Mouse (Mus musculus): Measurements from ENCODE around the gene Pycr1. TPM values are rescaled to one million over a fixed set of nuclear protein-coding genes. Genes with fewer than 3 reads are reported as not detected.
A peak's percentile ranks its signal among the peaks of the same experiment; 100 is the strongest.

Gene Pycr1
- polyA plus RNA-seq (2012; rRNA removed) = 2.1 and 2.3 TPM in 2 replicates

GRCm38 (mm10) chr11:120643601-120643987 lies at the start of gene Pycr1:
Gene Pycr1, minus strand, starts transcription at chr11:120643769.
- Histone ChIP-seq H3K27ac (ENCODE audit: insufficient read depth, low read length) (no peak within 1 kb of the TSS), H3K4me3 (replicated peaks; ENCODE audit: insufficient read depth, low read depth, low read length) (peak within 1 kb of the TSS; percentile 63), H3K27me3 (ENCODE audit: control insufficient read depth, insufficient read depth, low read length) (no peaks in the 10 kb centered on the region), H3K4me1 (ENCODE audit: control insufficient read depth, insufficient read depth, low read length) (no peaks in the 10 kb centered on the region)
- TF ChIP-seq CTCF (IDR thresholded peaks at IDR 0.05; ENCODE audit: borderline replicate concordance, insufficient read depth, low read depth, low read length) = no peak
- no peak for TF ChIP-seq POLR2A (IDR thresholded peaks at IDR 0.05; ENCODE audit: borderline replicate concordance, insufficient read depth, low read length)
- peak; percentile 95 for DNase-seq
- under 1% methylated on average over 15 of the region's 15 CpGs for WGBS

DNA sequence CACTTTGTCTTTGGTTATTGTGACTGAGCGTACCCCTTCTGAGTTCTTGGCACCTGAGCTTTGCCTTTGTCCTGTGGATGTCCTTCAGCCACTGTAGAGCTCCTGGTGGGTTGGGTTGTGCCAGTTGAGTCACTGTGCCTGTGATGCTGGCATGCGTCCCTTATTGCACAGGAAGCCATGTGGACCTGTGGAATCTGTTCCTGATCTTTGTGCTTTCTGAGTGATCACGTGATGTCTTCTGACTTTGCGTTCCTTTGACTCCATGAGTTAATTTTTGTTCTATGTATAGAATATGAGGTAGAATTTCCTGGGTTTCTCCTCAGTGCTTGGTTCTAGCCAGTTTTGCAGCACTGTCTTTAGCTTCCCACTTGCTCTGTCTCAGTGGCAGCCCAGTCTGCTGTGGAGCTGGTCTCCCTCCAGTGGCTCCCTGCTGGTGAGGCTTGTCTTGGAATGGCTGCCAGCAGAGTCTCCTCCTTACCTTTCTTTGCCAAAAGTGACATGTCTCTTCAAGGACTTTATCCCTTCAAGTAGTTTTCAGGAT lies 49.0 kb upstream of the Pycr1 start:
- 27% methylated on average over 4 of the region's 4 CpGs for WGBS
- H3K4me1 ChIP-seq (ENCODE audit: control insufficient read depth, insufficient read depth, low read length) = peaks cover 4% of the 10 kb centered on the region
- H3K4me3 ChIP-seq (replicated peaks; ENCODE audit: insufficient read depth, low read depth, low read length) = no peak overlapping the region
- no peaks in the 10 kb centered on the region for H3K27me3 ChIP-seq (ENCODE audit: control insufficient read depth, insufficient read depth, low read length)
- TF ChIP-seq CTCF (IDR thresholded peaks at IDR 0.05; ENCODE audit: borderline replicate concordance, insufficient read depth, low read depth, low read length) (no peak), POLR2A (IDR thresholded peaks at IDR 0.05; ENCODE audit: borderline replicate concordance, insufficient read depth, low read length) (no peak)
- no peak for DNase-seq
- no peak overlapping the region for H3K27ac ChIP-seq (ENCODE audit: insufficient read depth, low read length)

DNA sequence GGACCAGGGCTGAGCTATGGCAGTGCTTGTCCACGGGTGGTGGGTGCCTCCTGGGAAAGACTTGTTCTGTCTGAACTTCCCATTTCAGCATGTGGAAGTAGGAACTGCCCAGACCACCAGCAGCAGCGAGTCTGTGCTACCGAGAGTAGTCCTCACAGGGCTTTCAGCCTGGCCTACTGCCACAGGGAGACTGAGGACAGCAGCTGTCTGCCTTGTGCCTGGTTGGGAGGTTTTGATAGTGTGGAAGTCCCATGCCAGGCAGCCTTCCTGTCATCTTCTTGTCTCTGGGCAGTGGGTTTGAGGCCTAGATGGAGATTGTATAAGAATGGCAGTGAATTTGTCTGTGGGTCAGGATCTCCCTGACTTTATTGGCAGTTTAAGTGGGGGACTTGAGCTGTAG lies 45.8 kb upstream of the Pycr1 start:
- TF ChIP-seq CTCF (IDR thresholded peaks at IDR 0.05; ENCODE audit: borderline replicate concordance, insufficient read depth, low read depth, low read length) (no peak), POLR2A (IDR thresholded peaks at IDR 0.05; ENCODE audit: borderline replicate concordance, insufficient read depth, low read length) (no peak)
- Histone ChIP-seq H3K4me1 (ENCODE audit: control insufficient read depth, insufficient read depth, low read length) (peaks cover 4% of the 10 kb centered on the region), H3K4me3 (replicated peaks; ENCODE audit: insufficient read depth, low read depth, low read length) (no peak overlapping the region), H3K27ac (ENCODE audit: insufficient read depth, low read length) (no peak overlapping the region), H3K27me3 (ENCODE audit: control insufficient read depth, insufficient read depth, low read length) (no peaks in the 10 kb centered on the region)
- DNase-seq = no peak
- 48% methylated on average over 3 of the region's 3 CpGs for WGBS

DNA sequence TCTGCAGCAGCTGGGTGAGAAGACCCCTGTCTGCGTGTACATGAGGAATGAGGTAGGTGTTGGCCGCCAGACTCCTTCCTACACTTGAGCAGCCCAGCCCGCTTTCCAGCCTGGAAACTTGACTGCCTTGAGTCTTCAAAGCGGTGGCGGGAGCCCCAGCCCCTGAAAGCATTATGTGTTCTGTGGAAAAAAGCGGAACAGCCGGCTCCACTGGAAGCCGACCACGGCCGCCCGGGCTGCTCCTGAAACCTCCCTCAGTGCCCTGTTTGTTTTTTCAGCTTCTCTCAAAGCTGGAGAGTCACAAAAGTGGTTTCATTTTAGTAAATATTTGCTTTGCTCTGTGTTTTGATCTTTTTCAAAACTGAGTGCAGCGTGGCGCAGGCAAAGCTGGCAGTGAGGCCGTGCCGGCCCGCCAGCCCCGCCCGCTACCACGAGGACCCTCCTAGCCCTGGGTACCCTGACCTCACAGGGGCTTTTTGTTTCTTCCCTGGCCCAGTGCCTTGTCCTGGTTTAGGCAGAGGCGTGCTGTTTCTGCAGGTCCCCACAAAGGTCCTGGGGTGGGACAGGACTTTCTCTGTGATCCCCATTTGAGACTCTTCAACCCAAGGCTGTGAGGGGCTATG lies 43.2 kb upstream of the Pycr1 start:
- 0 out of 2 replicates have a peak overlapping the region, but pooled peaks have one; percentile 44 for H3K27ac ChIP-seq (ENCODE audit: insufficient read depth, low read length)

GRCm38 (mm10) chr11:120684660-120685059 lies 41.1 kb upstream of the Pycr1 start:
- no peaks in the 10 kb centered on the region for H3K27me3 ChIP-seq (ENCODE audit: control insufficient read depth, insufficient read depth, low read length)
- no peak overlapping the region for H3K27ac ChIP-seq (ENCODE audit: insufficient read depth, low read length)
- TF ChIP-seq CTCF (IDR thresholded peaks at IDR 0.05; ENCODE audit: borderline replicate concordance, insufficient read depth, low read depth, low read length) (no peak), POLR2A (IDR thresholded peaks at IDR 0.05; ENCODE audit: borderline replicate concordance, insufficient read depth, low read length) (no peak)
- H3K4me3 ChIP-seq (replicated peaks; ENCODE audit: insufficient read depth, low read depth, low read length) = no peak overlapping the region
- H3K4me1 ChIP-seq (ENCODE audit: control insufficient read depth, insufficient read depth, low read length) = peaks cover 6% of the 10 kb centered on the region; the same call in 1 of the 2 replicates
- DNase-seq = no peak
- 89% methylated on average over 2 of the region's 2 CpGs for WGBS

More for the DNA sequence above, 43.2 kb upstream of the Pycr1 start:
- WGBS = 75% methylated on average over 20 of the region's 20 CpGs
- TF ChIP-seq POLR2A (IDR thresholded peaks at IDR 0.05; ENCODE audit: borderline replicate concordance, insufficient read depth, low read length) (no peak), CTCF (IDR thresholded peaks at IDR 0.05; ENCODE audit: borderline replicate concordance, insufficient read depth, low read depth, low read length) (no peak)
- peaks cover 6% of the 10 kb centered on the region; the same call in 1 of the 2 replicates for H3K4me1 ChIP-seq (ENCODE audit: control insufficient read depth, insufficient read depth, low read length)
- H3K27me3 ChIP-seq (ENCODE audit: control insufficient read depth, insufficient read depth, low read length) = no peaks in the 10 kb centered on the region
- H3K4me3 ChIP-seq (replicated peaks; ENCODE audit: insufficient read depth, low read depth, low read length) = no peak overlapping the region
- no peak for DNase-seq

DNA sequence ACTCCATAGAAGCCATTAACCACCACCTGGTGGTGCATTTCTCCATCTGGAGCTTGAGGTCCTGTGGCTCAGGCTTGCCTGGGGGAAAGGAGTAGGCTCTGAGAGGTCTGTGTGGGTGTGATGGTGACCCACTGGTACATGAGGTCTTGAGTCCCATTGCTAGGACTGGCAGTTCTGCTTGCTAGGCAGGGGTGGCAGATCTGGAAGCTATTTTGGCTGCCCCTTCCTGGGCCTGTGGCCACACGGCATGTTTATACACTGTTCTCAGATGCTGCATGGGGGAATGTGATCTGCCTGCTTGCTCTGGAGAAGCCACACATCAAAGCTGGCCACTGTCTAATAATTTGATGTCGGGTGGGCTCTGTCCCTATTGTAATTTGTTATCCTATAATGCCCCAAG lies 40.5 kb upstream of the Pycr1 start:
- DNase-seq = no peak
- H3K27me3 ChIP-seq (ENCODE audit: control insufficient read depth, insufficient read depth, low read length) = no peaks in the 10 kb centered on the region
- no peak overlapping the region for H3K4me3 ChIP-seq (replicated peaks; ENCODE audit: insufficient read depth, low read depth, low read length)
- peaks cover 6% of the 10 kb centered on the region; the same call in 1 of the 2 replicates for H3K4me1 ChIP-seq (ENCODE audit: control insufficient read depth, insufficient read depth, low read length)
- TF ChIP-seq CTCF (IDR thresholded peaks at IDR 0.05; ENCODE audit: borderline replicate concordance, insufficient read depth, low read depth, low read length) (no peak), POLR2A (IDR thresholded peaks at IDR 0.05; ENCODE audit: borderline replicate concordance, insufficient read depth, low read length) (no peak)
- no peak overlapping the region for H3K27ac ChIP-seq (ENCODE audit: insufficient read depth, low read length)
- WGBS = 70% methylated on average over 2 of the region's 2 CpGs

DNA sequence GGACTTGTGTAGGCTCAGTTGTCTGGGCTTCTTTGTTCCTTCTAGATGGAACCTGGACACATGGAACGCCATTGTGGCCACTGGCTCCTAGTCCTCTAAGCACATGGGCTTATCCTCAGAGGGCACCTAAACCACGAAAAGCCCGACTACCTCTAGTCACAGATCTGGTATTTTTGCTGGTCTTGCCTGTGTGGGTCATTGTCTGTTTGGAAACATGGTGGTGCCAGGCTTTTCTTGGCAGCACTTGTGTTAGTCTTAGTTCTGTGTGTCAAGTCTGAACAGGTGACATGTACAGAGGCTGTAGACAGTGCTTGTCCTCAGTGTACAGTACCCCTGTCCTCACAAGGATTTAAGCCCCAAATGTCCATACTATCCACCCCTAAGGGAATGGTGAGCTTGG lies 40.0 kb upstream of the Pycr1 start:
- Histone ChIP-seq H3K4me1 (ENCODE audit: control insufficient read depth, insufficient read depth, low read length) (peaks cover 6% of the 10 kb centered on the region; the same call in 1 of the 2 replicates), H3K27ac (ENCODE audit: insufficient read depth, low read length) (no peak overlapping the region), H3K27me3 (ENCODE audit: control insufficient read depth, insufficient read depth, low read length) (no peaks in the 10 kb centered on the region), H3K4me3 (replicated peaks; ENCODE audit: insufficient read depth, low read depth, low read length) (no peak overlapping the region)
- WGBS = 91% methylated on average over 3 of the region's 3 CpGs
- no peak for DNase-seq
- no peak for TF ChIP-seq CTCF (IDR thresholded peaks at IDR 0.05; ENCODE audit: borderline replicate concordance, insufficient read depth, low read depth, low read length)
- TF ChIP-seq POLR2A (IDR thresholded peaks at IDR 0.05; ENCODE audit: borderline replicate concordance, insufficient read depth, low read length) = no peak

GRCm38 (mm10) chr11:120682683-120683082 lies 39.1 kb upstream of the Pycr1 start:
- H3K4me1 ChIP-seq (ENCODE audit: control insufficient read depth, insufficient read depth, low read length) = peaks cover 6% of the 10 kb centered on the region; the same call in 1 of the 2 replicates
- no peak overlapping the region for H3K4me3 ChIP-seq (replicated peaks; ENCODE audit: insufficient read depth, low read depth, low read length)
- TF ChIP-seq POLR2A (IDR thresholded peaks at IDR 0.05; ENCODE audit: borderline replicate concordance, insufficient read depth, low read length) (no peak), CTCF (IDR thresholded peaks at IDR 0.05; ENCODE audit: borderline replicate concordance, insufficient read depth, low read depth, low read length) (no peak)
- H3K27me3 ChIP-seq (ENCODE audit: control insufficient read depth, insufficient read depth, low read length) = no peaks in the 10 kb centered on the region
- DNase-seq = no peak
- WGBS = 92% methylated on average over 5 of the region's 5 CpGs
- no peak overlapping the region for H3K27ac ChIP-seq (ENCODE audit: insufficient read depth, low read length)

Data from cerebellum, adult 2 months (tissue).